Mouse (Mus musculus): Measurements from ENCODE around the gene Frem3. TPM values are rescaled to one million over a fixed set of nuclear protein-coding genes. Genes with fewer than 3 reads are reported as not detected.
"Not testable (repeated sequence)": the region's sequence is repeated elsewhere in the genome, so short reads cannot be mapped to it uniquely, and the experiment has no call there.

The Frem3 gene
- polyA plus RNA-seq, 1 experiment from 2014 or later: 0.18 TPM

GRCm38 (mm10) chr8:80710670-80711400 is 100.0 kb downstream of the Frem3 start:
- no peaks in the 10 kb centered on the region for H3K9me3 ChIP-seq (replicated peaks)
- DNase-seq (no peak), ATAC-seq (ENCODE audit: low read depth) (no peak)
- H3K27me3 ChIP-seq: no peaks in the 10 kb centered on the region
- WGBS (ENCODE audit: insufficient replicate concordance): 64% methylated on average over 4 of the region's 4 CpGs
- peaks cover 78% of the 10 kb centered on the region for H3K36me3 ChIP-seq
- H3K27ac ChIP-seq: no peak overlapping the region
- no peak overlapping the region for H3K9ac ChIP-seq
- no peaks in the 10 kb centered on the region for H3K4me1 ChIP-seq (replicated peaks)
- H3K4me3 ChIP-seq (replicated peaks): no peak overlapping the region
- no peak overlapping the region for H3K4me2 ChIP-seq

- DNase-seq: no peak
- no peaks in the 10 kb centered on the region for H3K4me1 ChIP-seq (replicated peaks)
- H3K27me3 ChIP-seq: no peaks in the 10 kb centered on the region
- H3K4me2 ChIP-seq: no peak overlapping the region
- no peak overlapping the region for H3K4me3 ChIP-seq (replicated peaks)
- 79% methylated on average over 1 of the region's 1 CpGs for WGBS (ENCODE audit: insufficient replicate concordance)
- no peak for ATAC-seq (ENCODE audit: low read depth)
- H3K27ac ChIP-seq: no peak overlapping the region
- H3K9me3 ChIP-seq (replicated peaks): no peaks in the 10 kb centered on the region
- H3K36me3 ChIP-seq: peaks cover 71% of the 10 kb centered on the region
- H3K9ac ChIP-seq: no peak overlapping the region
These were observed 103.6 kb downstream of the Frem3 start for GRCm38 (mm10) chr8:80714461-80714860.

- no peak for DNase-seq
- H3K9ac ChIP-seq: no peak overlapping the region
- no peak overlapping the region for H3K27ac ChIP-seq
- ATAC-seq (ENCODE audit: low read depth): no peak
- peaks cover 65% of the 10 kb centered on the region for H3K36me3 ChIP-seq
- H3K27me3 ChIP-seq: no peaks in the 10 kb centered on the region
- H3K4me3 ChIP-seq (replicated peaks): no peak overlapping the region
- peaks cover 7% of the 10 kb centered on the region for H3K4me1 ChIP-seq (replicated peaks)
- H3K9me3 ChIP-seq (replicated peaks): no peaks in the 10 kb centered on the region
- H3K4me2 ChIP-seq: no peak overlapping the region
These were observed 121.4 kb downstream of the Frem3 start for GRCm38 (mm10) chr8:80732326-80732725.

GRCm38 (mm10) chr8:80738046-80738387 is 127.1 kb downstream of the Frem3 start:
- Histone ChIP-seq H3K9ac (peak overlapping the region; percentile 97), H3K4me2 (peak overlapping the region; percentile 96), H3K4me1 (replicated peaks) (peaks cover 23% of the 10 kb centered on the region), H3K27ac (peak overlapping the region; percentile 97), H3K36me3 (peaks cover 24% of the 10 kb centered on the region), H3K9me3 (replicated peaks) (no peaks in the 10 kb centered on the region), H3K27me3 (no peaks in the 10 kb centered on the region), H3K4me3 (replicated peaks) (peak overlapping the region; percentile 99)
- no peak for ATAC-seq (ENCODE audit: low read depth)
- WGBS (ENCODE audit: insufficient replicate concordance): 0% methylated on average over 5 of the region's 5 CpGs
- no peak for DNase-seq

GRCm38 (mm10) chr8:80738388-80739154 is 127.7 kb downstream of the Frem3 start:
- peak overlapping the region; percentile 97 for H3K9ac ChIP-seq
- no peaks in the 10 kb centered on the region for H3K9me3 ChIP-seq (replicated peaks)
- peak overlapping the region; percentile 97 for H3K27ac ChIP-seq
- DNase-seq (peak; percentile 52), ATAC-seq (ENCODE audit: low read depth) (peak; percentile 56)
- H3K27me3 ChIP-seq: no peaks in the 10 kb centered on the region
- H3K36me3 ChIP-seq: peaks cover 20% of the 10 kb centered on the region
- WGBS (ENCODE audit: insufficient replicate concordance): under 1% methylated on average over 75 of the region's 84 CpGs
- H3K4me2 ChIP-seq: peak overlapping the region; percentile 96
- peaks cover 23% of the 10 kb centered on the region for H3K4me1 ChIP-seq (replicated peaks)
- H3K4me3 ChIP-seq (replicated peaks): peak overlapping the region; percentile 99

- peaks cover 14% of the 10 kb centered on the region for H3K36me3 ChIP-seq
- under 1% methylated on average over 86 of the region's 91 CpGs for WGBS (ENCODE audit: insufficient replicate concordance)
- H3K4me3 ChIP-seq (replicated peaks): peak within 1 kb of the TSS; percentile 99
- ATAC-seq (ENCODE audit: low read depth) (peak; percentile 97), DNase-seq (peak; percentile 92)
- peaks cover 23% of the 10 kb centered on the region for H3K4me1 ChIP-seq (replicated peaks)
- H3K4me2 ChIP-seq: peak within 1 kb of the TSS; percentile 96
- not testable (repeated sequence) for H3K9me3 ChIP-seq (replicated peaks); H3K27me3 ChIP-seq
- H3K9ac ChIP-seq: peak within 1 kb of the TSS; percentile 97
- peak within 1 kb of the TSS; percentile 97 for H3K27ac ChIP-seq
These were observed 128.5 kb downstream of the Frem3 start, which contains the start of gene Smarca5 for GRCm38 (mm10) chr8:80739155-80739924. TSS of gene Smarca5 (minus strand) at chr8:80739497.

- peak overlapping the region; percentile 78 for H3K4me2 ChIP-seq
- H3K27me3 ChIP-seq: no peaks in the 10 kb centered on the region
- H3K9ac ChIP-seq: peak overlapping the region; percentile 97
- peak overlapping the region; percentile 97 for H3K27ac ChIP-seq
- WGBS (ENCODE audit: insufficient replicate concordance): 10% methylated on average over 14 of the region's 14 CpGs
- peak overlapping the region; percentile 99 for H3K4me3 ChIP-seq (replicated peaks)
- peaks cover 23% of the 10 kb centered on the region for H3K4me1 ChIP-seq (replicated peaks)
- no peaks in the 10 kb centered on the region for H3K9me3 ChIP-seq (replicated peaks)
- DNase-seq: no peak
- ATAC-seq (ENCODE audit: low read depth): peak; percentile 43
- peaks cover 11% of the 10 kb centered on the region for H3K36me3 ChIP-seq
These were observed 129.1 kb downstream of the Frem3 start for GRCm38 (mm10) chr8:80739932-80740331.

Other genes with a start within 250 kb of the Frem3 start
- gene Gypa, start 117.3 kb upstream of the Frem3 start, polyA plus RNA-seq (2015; fragmentation: Nextera tagmentation; extraction: Ambion mirVana): 610 and 732 TPM in 2 replicates
- gene Smarca5, start 128.4 kb downstream of the Frem3 start, polyA plus RNA-seq (2015; fragmentation: Nextera tagmentation; extraction: Ambion mirVana): 57.9 and 70.2 TPM in 2 replicates